Mouse (Mus musculus) hindbrain, postnatal 0 days (tissue): ENCODE data around the gene Il27ra. TPM values are rescaled to one million over a fixed set of nuclear protein-coding genes. Genes with fewer than 3 reads are reported as not detected.
A peak's percentile ranks its signal among the peaks of the same experiment; 100 is the strongest.

ENCODE experiments used
- ATAC-seq: fragments of 200-750 bp; cut with Nextera tagmentation; 2 replicates; pipeline ENCODE4 v1.8.0; 2017; ENCODE audit warnings: mild to moderate bottlenecking, moderate TSS enrichment, moderate library complexity
- DNase-seq: peaks from one replicate; pipeline ENCODE4 v3.0.0-alpha.2; 2015; ENCODE audit warnings: low spot score
- H3K27ac ChIP-seq: fragments of 300-500 bp; sonication (generic); 2 replicates; pipeline ENCODE4 v1.5.1; 2014; ENCODE audit warnings: mild to moderate bottlenecking
- H3K27me3 ChIP-seq: fragments of 300-500 bp; sonication (generic); 2 replicates; pipeline ENCODE4 v1.6.1; 2014; ENCODE audit warnings: low read length, mixed read lengths; ENCODE audit not compliant: insufficient read depth
- H3K36me3 ChIP-seq: fragments of 300-500 bp; sonication (generic); 2 replicates; pipeline ENCODE4 v1.6.1; 2014; ENCODE audit warnings: low read length, mixed read lengths; ENCODE audit not compliant: insufficient read depth
- H3K4me1 ChIP-seq: fragments of 300-500 bp; sonication (generic); 2 replicates; pipeline ENCODE4 v1.6.1; 2014; ENCODE audit warnings: antibody characterized with exemption, low read length, mixed read lengths; ENCODE audit not compliant: insufficient read depth
- H3K4me2 ChIP-seq: fragments of 300-500 bp; sonication (generic); 2 replicates; pipeline ENCODE4 v1.6.1; 2014; ENCODE audit warnings: low read depth, mild to moderate bottlenecking, low read length, moderate library complexity, mixed read lengths
- H3K4me3 ChIP-seq: fragments of 300-500 bp; sonication (generic); 2 replicates; pipeline ENCODE4 v1.5.1; 2014; ENCODE audit warnings: low read length
- H3K9ac ChIP-seq: fragments of 300-500 bp; sonication (generic); replicated peaks from 2 replicates; pipeline ENCODE4 v1.6.1; 2014; ENCODE audit warnings: mild to moderate bottlenecking, low read length, moderate library complexity, mixed read lengths
- H3K9me3 ChIP-seq: fragments of 300-500 bp; sonication (generic); 2 replicates; pipeline ENCODE4 v1.6.1; 2016; ENCODE audit warnings: low read length, mixed read lengths
- CTCF ChIP-seq: IDR thresholded peaks from 2 replicates; pipeline ENCODE4 v1.5.1; 2016; ENCODE audit warnings: antibody characterized with exemption, control low read depth, low read depth
- WGBS: fragments of 180-500 bp; shearing (Covaris S2); extraction: QIAGEN DNeasy Blood & Tissue Kit; methylation state at CpG from one replicate; pipeline ENCODE4 v1.1.7; 2014; 5-methylcytosine and 5-hydroxymethylcytosine counted together
- polyA plus RNA-seq: library from polyadenylated mRNA; unstranded; fragments of >200 nt; fragmentation: Nextera tagmentation; extraction: Ambion mirVana; gene quantifications from 2 replicates; pipeline ENCODE4 v1.2.1, GENCODE M21; 2015
- total RNA-seq: library from RNA; depleted of rRNA; stranded (reverse); fragments of >200 nt; gene quantifications from 2 replicates; pipeline ENCODE4 v1.2.3, GENCODE M21; 2014

The Il27ra gene
- total and polyA plus RNA-seq, 2 experiments from 2014 or later = 0.29 to 0.47 TPM

DNA sequence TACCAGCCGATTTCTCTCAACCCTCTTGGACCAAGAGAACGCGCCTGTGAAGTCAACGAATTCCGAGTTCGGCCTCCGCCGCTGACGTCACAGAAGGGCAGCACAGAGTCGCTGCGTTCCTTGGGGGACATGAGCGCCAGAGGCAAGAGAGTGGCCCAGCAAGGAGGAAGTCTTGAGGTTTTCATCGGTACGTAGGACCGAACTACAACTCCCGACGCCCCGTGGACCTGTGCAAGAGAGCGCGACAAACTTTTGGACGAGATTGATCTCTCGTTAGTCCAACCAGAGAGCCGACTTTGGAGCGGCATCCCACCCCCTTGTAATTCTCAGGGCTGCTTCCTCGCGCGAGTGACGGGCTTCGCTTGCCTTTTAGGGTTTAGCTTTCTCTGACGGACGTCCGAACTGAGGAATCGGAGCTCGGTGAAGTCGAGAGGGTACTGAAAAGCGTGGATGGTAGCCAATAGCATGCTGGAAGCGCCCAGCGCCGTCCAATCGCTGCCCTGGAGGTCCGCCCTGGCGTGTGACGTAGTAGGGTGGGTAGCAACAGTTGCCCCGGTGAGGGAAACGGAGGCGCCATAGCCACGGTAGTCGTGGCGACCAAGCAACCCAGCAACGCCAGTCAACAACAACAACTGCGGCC is 24.0 kb upstream of the Il27ra start, which contains the start of gene Rfx1:
TSS of gene Rfx1 (plus strand) at position 544 of the 640 bp plus-strand sequence.
- TF ChIP-seq CTCF = no peak
- no peaks in the 10 kb centered on the region for H3K9me3 ChIP-seq
- H3K27me3 ChIP-seq = no peaks in the 10 kb centered on the region
- DNase-seq = peak; percentile 100
- ATAC-seq = peak; percentile 98
- H3K4me2 ChIP-seq = peak within 1 kb of the TSS; percentile 66
- peak within 1 kb of the TSS; percentile 96 for H3K27ac ChIP-seq
- H3K36me3 ChIP-seq = no peaks in the 10 kb centered on the region
- H3K9ac ChIP-seq = peak within 1 kb of the TSS; percentile 87
- H3K4me1 ChIP-seq = peaks cover 25% of the 10 kb centered on the region
- peak within 1 kb of the TSS; percentile 93 for H3K4me3 ChIP-seq
- under 1% methylated on average over 50 of the region's 51 CpGs for WGBS

DNA sequence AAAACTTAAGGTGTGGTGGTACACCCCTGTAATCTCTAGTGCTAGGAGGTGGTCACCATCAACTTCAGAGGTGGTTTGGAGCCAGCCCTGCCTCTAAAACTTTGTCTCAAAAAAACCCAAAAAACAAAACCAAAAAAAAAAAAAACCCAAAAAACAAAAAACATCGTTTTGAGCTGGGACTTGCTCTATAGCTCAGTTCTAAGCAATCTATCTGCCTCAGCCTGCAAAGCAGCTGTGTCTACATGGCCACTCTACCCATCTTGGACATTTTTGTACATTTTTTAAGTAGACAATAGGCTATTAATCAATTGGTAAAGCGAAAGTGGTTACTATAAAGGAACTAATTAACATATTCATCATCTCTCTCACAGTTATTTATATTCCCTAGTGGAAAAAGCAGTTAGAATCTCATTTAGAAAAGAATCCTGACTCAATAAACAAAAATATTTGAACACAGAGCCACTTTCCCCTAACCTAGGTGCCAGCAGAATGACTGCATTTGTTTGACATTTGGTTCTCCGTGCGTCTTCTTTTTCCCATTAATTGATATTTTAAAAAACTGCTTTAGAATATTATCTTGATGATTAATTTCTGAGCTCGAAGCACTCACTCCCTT is 23.2 kb upstream of the Il27ra start:
- H3K9ac ChIP-seq = peak overlapping the region; percentile 53
- ATAC-seq (no peak), DNase-seq (no peak)
- peaks cover 19% of the 10 kb centered on the region for H3K4me1 ChIP-seq
- 19% methylated on average over 5 of the region's 5 CpGs for WGBS
- peak overlapping the region; percentile 78 for H3K27ac ChIP-seq
- H3K36me3 ChIP-seq = no peaks in the 10 kb centered on the region
- no peaks in the 10 kb centered on the region for H3K9me3 ChIP-seq
- H3K27me3 ChIP-seq = no peaks in the 10 kb centered on the region
- H3K4me2 ChIP-seq = peak overlapping the region; percentile 66
- TF ChIP-seq CTCF = no peak
- H3K4me3 ChIP-seq = peak overlapping the region; percentile 93

DNA sequence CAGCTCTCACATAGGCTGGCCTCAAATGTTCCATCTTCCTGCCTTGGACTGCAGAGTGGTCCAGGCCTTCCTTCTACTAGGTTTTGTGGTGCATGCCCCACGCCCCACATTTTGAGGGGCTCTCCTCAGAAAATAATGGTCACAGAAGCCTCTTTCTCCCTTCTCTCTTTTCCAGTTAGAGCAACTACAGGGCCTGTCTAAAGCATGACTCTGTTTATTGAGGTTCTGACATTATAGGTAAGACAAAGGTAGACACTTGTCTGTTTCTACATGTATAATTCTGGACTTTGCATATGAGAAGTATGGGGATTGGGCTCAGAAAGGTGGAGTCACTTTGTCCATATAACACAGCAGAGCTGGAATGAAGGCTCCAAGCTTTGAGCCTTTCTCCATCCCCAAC is 22.6 kb upstream of the Il27ra start, which contains the start of gene Gm10643:
TSS of gene Gm10643 (minus strand) at position 101 of the 400 bp plus-strand sequence.
- H3K4me1 ChIP-seq = peaks cover 15% of the 10 kb centered on the region
- TF ChIP-seq CTCF = no peak
- H3K27me3 ChIP-seq = no peaks in the 10 kb centered on the region
- no peak for ATAC-seq
- peak within 1 kb of the TSS; percentile 93 for H3K4me3 ChIP-seq
- whole genome bisulfite sequencing = 100% methylated on average over 1 of the region's 1 CpGs
- H3K9me3 ChIP-seq = no peaks in the 10 kb centered on the region
- no peak for DNase-seq
- H3K9ac ChIP-seq = peak within 1 kb of the TSS; percentile 53
- peak within 1 kb of the TSS; percentile 66 for H3K4me2 ChIP-seq
- H3K36me3 ChIP-seq = no peaks in the 10 kb centered on the region
- peak within 1 kb of the TSS; percentile 78 for H3K27ac ChIP-seq

DNA sequence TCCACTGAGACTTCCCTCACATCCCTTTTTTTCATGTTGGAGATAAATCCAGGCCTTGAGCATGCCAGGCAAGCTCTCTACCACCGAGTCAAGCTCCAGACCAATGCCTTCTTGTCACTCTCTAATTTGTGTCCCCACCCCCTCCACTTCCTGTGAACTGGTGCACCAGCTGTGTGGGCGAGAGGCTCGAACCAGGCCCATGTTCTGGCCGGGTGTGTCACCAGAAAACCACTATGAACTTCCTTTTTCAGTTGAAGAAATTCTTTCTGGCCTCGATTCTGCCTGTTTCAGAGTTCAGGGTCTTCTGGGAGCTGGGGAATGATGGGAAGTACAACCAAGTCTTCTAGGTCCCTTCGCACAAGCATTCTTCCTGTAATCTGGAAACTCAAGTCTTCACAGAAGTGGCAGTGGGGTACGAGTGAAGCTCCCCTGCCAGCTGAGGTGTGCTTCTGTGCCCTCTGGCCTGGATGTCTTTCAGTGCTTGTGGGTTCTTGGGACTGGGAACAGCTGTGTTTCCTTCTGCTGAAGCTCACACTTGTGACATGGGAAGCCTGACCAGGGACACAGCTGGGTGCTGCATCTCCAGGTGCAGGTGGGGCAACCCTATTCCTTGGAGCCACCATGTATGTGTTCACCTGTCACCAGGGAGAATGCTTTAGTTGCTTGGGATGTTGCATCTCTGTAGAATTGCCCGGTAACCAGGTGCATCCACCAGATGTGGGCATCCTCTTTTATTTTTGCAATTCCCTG is 21.6 kb upstream of the Il27ra start:
- no peak for TF ChIP-seq CTCF
- Histone ChIP-seq H3K9ac (no peak overlapping the region), H3K36me3 (no peaks in the 10 kb centered on the region), H3K27ac (no peak overlapping the region), H3K4me2 (no peak overlapping the region), H3K4me1 (peaks cover 11% of the 10 kb centered on the region), H3K4me3 (no peak overlapping the region), H3K27me3 (no peaks in the 10 kb centered on the region), H3K9me3 (no peaks in the 10 kb centered on the region)
- WGBS = 77% methylated on average over 8 of the region's 8 CpGs
- no peak for DNase-seq
- ATAC-seq = no peak

DNA sequence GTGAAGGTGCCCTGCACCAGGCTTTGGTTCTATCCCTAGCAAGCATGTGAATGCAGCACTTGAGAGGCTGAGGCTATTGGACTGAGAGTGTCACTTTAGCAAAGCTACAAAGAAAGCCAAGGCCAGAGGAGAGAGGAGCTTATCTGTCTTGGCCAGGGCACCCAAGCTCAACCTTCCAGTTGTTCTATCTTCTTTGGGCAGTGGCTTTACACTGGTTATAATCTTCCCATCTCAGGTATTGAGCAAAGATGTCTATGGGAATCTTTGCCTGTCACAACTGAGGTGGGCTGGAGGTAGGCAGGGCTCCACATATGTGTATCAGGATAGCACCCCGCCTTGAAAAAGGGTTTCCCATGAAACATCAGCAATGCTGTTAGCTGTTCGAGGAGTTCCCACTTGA is 17.9 kb upstream of the Il27ra start:
- Histone ChIP-seq H3K4me3 (no peak overlapping the region), H3K4me2 (no peak overlapping the region), H3K4me1 (no peaks in the 10 kb centered on the region), H3K27ac (no peak overlapping the region), H3K27me3 (no peaks in the 10 kb centered on the region), H3K9me3 (no peaks in the 10 kb centered on the region), H3K9ac (no peak overlapping the region), H3K36me3 (no peaks in the 10 kb centered on the region)
- DNase-seq = no peak
- no peak for TF ChIP-seq CTCF
- no peak for ATAC-seq
- WGBS = 88% methylated on average over 2 of the region's 2 CpGs

DNA sequence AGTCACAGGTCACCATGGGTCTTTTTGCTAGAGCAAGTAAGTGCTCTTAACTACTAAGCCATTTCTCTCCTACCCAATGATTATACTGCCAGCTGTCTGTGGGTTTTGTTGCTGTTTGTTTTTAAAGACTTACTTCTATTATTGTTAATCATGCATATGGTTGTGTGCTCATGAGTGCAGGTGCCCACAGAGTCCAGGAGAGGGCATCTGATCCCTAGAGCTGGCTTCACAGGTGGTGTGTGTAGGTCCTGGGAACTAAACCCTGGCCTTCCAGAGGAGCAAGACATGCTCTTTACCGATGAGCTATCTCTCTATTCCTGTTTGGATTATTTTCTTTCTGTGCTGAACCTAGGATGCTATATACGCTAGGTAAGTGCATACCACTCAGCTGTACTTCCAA is 16.8 kb upstream of the Il27ra start:
- Histone ChIP-seq H3K9ac (no peak overlapping the region), H3K36me3 (no peaks in the 10 kb centered on the region), H3K4me3 (no peak overlapping the region), H3K4me1 (no peaks in the 10 kb centered on the region), H3K4me2 (no peak overlapping the region), H3K27me3 (no peaks in the 10 kb centered on the region), H3K27ac (no peak overlapping the region), H3K9me3 (no peaks in the 10 kb centered on the region)
- TF ChIP-seq CTCF = no peak
- no peak for ATAC-seq
- 92% methylated on average over 2 of the region's 2 CpGs for WGBS
- no peak for DNase-seq
